8 mouse cellular contexts compared by ENCODE assay signal in the genomic region with DNA sequence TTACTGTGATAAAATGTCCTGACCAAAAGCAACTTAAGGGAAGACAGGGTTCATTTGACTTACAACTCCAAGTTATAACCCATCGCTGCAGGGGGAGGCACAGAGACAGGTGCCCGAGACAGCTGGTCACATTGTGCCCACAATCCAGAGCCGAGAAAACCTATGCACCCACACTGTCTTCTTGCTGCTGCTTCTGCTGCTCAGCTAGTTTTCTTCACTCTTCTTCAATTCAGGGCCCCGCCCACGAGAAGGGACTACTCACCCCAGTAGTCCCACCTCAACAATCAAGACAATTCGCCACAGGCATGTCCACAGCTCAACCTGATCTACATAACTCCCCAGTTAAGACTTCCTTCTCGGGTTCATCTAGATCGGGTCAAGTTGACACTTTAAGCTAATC. TPM values are rescaled to one million over a fixed set of nuclear protein-coding genes. Genes with fewer than 3 reads are reported as not detected.
DNase-seq lines count a peak whose midpoint lies in the region; ATAC-seq and TF ChIP-seq lines count a peak whose summit lies in the region.

A gene (minus strand): TSS at position 214 of the 400 bp plus-strand sequence.

- POLR2A ChIA-PET in Patski (lab: Charles Lee), result no interaction called here

- no peak for TF ChIP-seq CTCF in Patski (IDR thresholded peaks at IDR 0.05)

- intact Hi-C loops in gastrocnemius, postnatal 14 days (cut with DNase I; ENCODE audit: low total_unique reads), result no loop called here

- H3K36me3 ChIP-seq in forebrain, embryonic 14.5 days (ENCODE audit: control insufficient read depth, insufficient read depth, low read length), result no peaks in the 10 kb centered on the region
- H3K36me3 ChIP-seq in limb, embryonic 13.5 days, result no peaks in the 10 kb centered on the region

- CTCF ChIA-PET in Patski (lab: Charles Lee), result interaction anchor here (1.7 kb wide), 1 partner anchor 24 kb away, joined by 3 read pairs; no protein-coding TSS in a partner anchor

- peaks cover 3% of the 10 kb centered on the region for H3K27me3 ChIP-seq in Patski
- H3K27me3 ChIP-seq in forebrain, embryonic 14.5 days (replicated peaks; ENCODE audit: control insufficient read depth, insufficient read depth, low read length), result no peaks in the 10 kb centered on the region
- H3K27me3 ChIP-seq in limb, embryonic 13.5 days, result no peaks in the 10 kb centered on the region

- no peak within 1 kb of the TSS for H3K27ac ChIP-seq in forebrain, embryonic 14.5 days (ENCODE audit: low read depth, low read length)
- no peak within 1 kb of the TSS for H3K27ac ChIP-seq in limb, embryonic 13.5 days

- no peak within 1 kb of the TSS for H3K9ac ChIP-seq in forebrain, embryonic 14.5 days (ENCODE audit: low read length)
- no peak within 1 kb of the TSS for H3K9ac ChIP-seq in limb, embryonic 13.5 days

- H3K9me3 ChIP-seq in forebrain, embryonic 14.5 days (replicated peaks; ENCODE audit: control insufficient read depth, low read length), result no peaks in the 10 kb centered on the region
- no peaks in the 10 kb centered on the region for H3K9me3 ChIP-seq in limb, embryonic 13.5 days

- H3K4me1 ChIP-seq in forebrain, embryonic 14.5 days (ENCODE audit: control insufficient read depth, insufficient read depth, low read length), result no peaks in the 10 kb centered on the region
- H3K4me1 ChIP-seq in limb, embryonic 13.5 days, result 0 out of 2 replicates have a peak, but pooled peaks cover 7% of the 10 kb centered on the region

- no peak for ATAC-seq in Patski
- ATAC-seq in forebrain, embryonic 14.5 days, result no peak
- no peak for ATAC-seq in limb, embryonic 13.5 days (ENCODE audit: low FRiP score, low read depth)
- ATAC-seq in megakaryocyte-erythroid progenitor cell, adult 5-6 weeks (replicated peaks; ENCODE audit: low FRiP score, low TSS enrichment, poor library complexity, severe bottlenecking), result no peak

- no peak within 1 kb of the TSS for H3K4me3 ChIP-seq in forebrain, embryonic 14.5 days (ENCODE audit: low read depth, low read length)
- H3K4me3 ChIP-seq in limb, embryonic 13.5 days, result no peak within 1 kb of the TSS

- DNase-seq in gastrocnemius, postnatal 14 days, result no peak
- no peak for DNase-seq in gastrocnemius, postnatal 25 days
- no peak for DNase-seq in Patski (ENCODE audit: low read depth, low spot score)
- DNase-seq in forebrain, embryonic 14.5 days (ENCODE audit: low spot score), result no peak
- DNase-seq in B cell, adult 2 months, result no peak
- no peak for DNase-seq in right cerebral cortex, adult 2 months (ENCODE audit: low spot score in 2 of 2)

- in situ Hi-C loops in Patski (cut with MboI; ENCODE audit: low pct_unique_long_range_greater_than_20kb), result no loop called here

- H3K4me2 ChIP-seq in forebrain, embryonic 14.5 days (ENCODE audit: low read length), result no peak within 1 kb of the TSS
- no peak within 1 kb of the TSS for H3K4me2 ChIP-seq in limb, embryonic 13.5 days (replicated peaks)

- WGBS in forebrain, embryonic 14.5 days, result 89% methylated on average over 8 of the region's 8 CpGs
- WGBS in limb, embryonic 13.5 days, result 86% methylated on average over 8 of the region's 8 CpGs

RNA-seq across cellular contexts. Expression of the gene that starts here (rescaled TPM):
- 10 to 100 TPM; 17.6 TPM for total RNA-seq in gastrocnemius, postnatal 14 days (2021)
- total RNA-seq in gastrocnemius, postnatal 25 days (2021), result 1 to 10 TPM; 8.0 to 8.4 TPM
- 20.3 TPM for polyA plus RNA-seq in Patski (2021)
- 42.2 and 54.3 TPM in 2 replicates for polyA plus RNA-seq in forebrain, embryonic 14.5 days (2014; fragmentation: Nextera tagmentation; extraction: Ambion mirVana)
- polyA plus RNA-seq in limb, embryonic 13.5 days (2015; fragmentation: Nextera tagmentation; extraction: Ambion mirVana), result 59.3 and 62.4 TPM in 2 replicates
- not detected in 2 replicates for total RNA-seq in megakaryocyte-erythroid progenitor cell, adult 5-6 weeks (2014; fragmentation: Nextera tagmentation)
- total RNA-seq in megakaryocyte-erythroid progenitor cell, adult 5-6 weeks (2017), result 0.80 and 3.6 TPM in 2 replicates
